Mouse (Mus musculus) neural tube, embryonic 13.5 days (tissue): ENCODE data around the gene Pias3. TPM values are rescaled to one million over a fixed set of nuclear protein-coding genes. Genes with fewer than 3 reads are reported as not detected.
"Not testable (repeated sequence)": the region's sequence is repeated elsewhere in the genome, so short reads cannot be mapped to it uniquely, and the experiment has no call there.

Source experiments
- ATAC-seq: fragments of 200-750 bp; cut with Nextera tagmentation; 2 replicates; pipeline ENCODE4 v1.8.0; 2017; ENCODE audit warnings: low read depth, mild to moderate bottlenecking, moderate TSS enrichment, moderate library complexity
- H3K27ac ChIP-seq: fragments of 300-500 bp; sonication (generic); replicated peaks from 2 replicates; pipeline ENCODE4 v1.5.1; 2015; ENCODE audit warnings: moderate library complexity, mild to moderate bottlenecking, inconsistent platforms
- H3K27me3 ChIP-seq: fragments of 300-500 bp; sonication (generic); 2 replicates; pipeline ENCODE4 v1.6.1; 2015; ENCODE audit warnings: mild to moderate bottlenecking, inconsistent platforms
- H3K36me3 ChIP-seq: fragments of 300-500 bp; sonication (generic); 2 replicates; pipeline ENCODE4 v1.6.1; 2015; ENCODE audit warnings: mild to moderate bottlenecking, inconsistent platforms
- H3K4me1 ChIP-seq: fragments of 300-500 bp; sonication (generic); replicated peaks from 2 replicates; pipeline ENCODE4 v1.6.1; 2015; ENCODE audit warnings: inconsistent platforms
- H3K4me2 ChIP-seq: fragments of 300-500 bp; sonication (generic); 2 replicates; pipeline ENCODE4 v1.6.1; 2015; ENCODE audit warnings: inconsistent platforms, mild to moderate bottlenecking, moderate library complexity
- H3K4me3 ChIP-seq: fragments of 300-500 bp; sonication (generic); 2 replicates; pipeline ENCODE4 v1.5.1; 2015; ENCODE audit warnings: mild to moderate bottlenecking, inconsistent platforms
- H3K9ac ChIP-seq: fragments of 300-500 bp; sonication (generic); 2 replicates; pipeline ENCODE4 v1.6.1; 2015; ENCODE audit warnings: moderate library complexity, mild to moderate bottlenecking, inconsistent platforms
- H3K9me3 ChIP-seq: fragments of 300-500 bp; sonication (generic); 2 replicates; pipeline ENCODE4 v1.6.1; 2016; ENCODE audit warnings: inconsistent platforms
- WGBS: fragments of 180-500 bp; shearing (Covaris S2); methylation state at CpG from one replicate; pipeline ENCODE4 v1.1.7; 2015; 5-methylcytosine and 5-hydroxymethylcytosine counted together
- polyA plus RNA-seq: library from polyadenylated mRNA; unstranded; fragments of >200 nt; fragmentation: Nextera tagmentation; extraction: Ambion mirVana; gene quantifications from 2 replicates; pipeline ENCODE4 v1.2.1, GENCODE M21; 2015

Pias3 gene
- polyA plus RNA-seq, 1 experiment from 2014 or later: 34.6 TPM

GRCm38 (mm10) chr3:96673514-96673913, 22.7 kb upstream of the Pias3 start:
- H3K4me1 ChIP-seq: peaks cover 10% of the 10 kb centered on the region; the same call in 1 of the 2 replicates
- no peak overlapping the region for H3K9ac ChIP-seq
- H3K4me2 ChIP-seq: no peak overlapping the region
- H3K27ac ChIP-seq: no peak overlapping the region
- no peaks in the 10 kb centered on the region for H3K9me3 ChIP-seq
- H3K36me3 ChIP-seq: no peaks in the 10 kb centered on the region
- no peak for ATAC-seq
- H3K4me3 ChIP-seq: no peak overlapping the region
- peaks cover 18% of the 10 kb centered on the region for H3K27me3 ChIP-seq
- whole genome bisulfite sequencing: 71% methylated on average over 4 of the region's 4 CpGs

DNA sequence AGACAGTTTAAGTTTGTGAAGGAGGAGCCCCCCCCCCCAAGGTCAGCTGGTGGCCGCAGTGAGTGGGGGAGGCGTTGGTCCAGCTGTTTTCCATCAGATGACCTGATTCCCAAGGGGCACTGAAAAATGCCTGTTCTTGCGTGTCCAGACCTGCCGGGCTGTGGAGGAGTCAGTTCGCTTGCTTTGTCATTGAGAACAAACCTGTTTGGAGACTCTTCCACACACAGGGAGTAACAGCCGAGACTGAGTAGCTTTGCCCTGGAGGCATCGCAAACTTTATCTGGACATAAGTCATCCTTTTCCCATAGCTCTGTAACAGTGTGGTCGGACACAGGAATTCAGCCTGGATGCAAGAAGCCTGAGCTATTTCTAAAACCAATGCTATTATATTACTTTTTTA, 21.7 kb upstream of the Pias3 start:
- Histone ChIP-seq H3K36me3 (no peaks in the 10 kb centered on the region), H3K9me3 (no peaks in the 10 kb centered on the region), H3K4me2 (no peak overlapping the region), H3K4me3 (no peak overlapping the region), H3K27ac (no peak overlapping the region), H3K9ac (no peak overlapping the region), H3K27me3 (peaks cover 25% of the 10 kb centered on the region), H3K4me1 (peaks cover 10% of the 10 kb centered on the region; the same call in 1 of the 2 replicates)
- ATAC-seq: no peak
- WGBS: 52% methylated on average over 8 of the region's 8 CpGs

DNA sequence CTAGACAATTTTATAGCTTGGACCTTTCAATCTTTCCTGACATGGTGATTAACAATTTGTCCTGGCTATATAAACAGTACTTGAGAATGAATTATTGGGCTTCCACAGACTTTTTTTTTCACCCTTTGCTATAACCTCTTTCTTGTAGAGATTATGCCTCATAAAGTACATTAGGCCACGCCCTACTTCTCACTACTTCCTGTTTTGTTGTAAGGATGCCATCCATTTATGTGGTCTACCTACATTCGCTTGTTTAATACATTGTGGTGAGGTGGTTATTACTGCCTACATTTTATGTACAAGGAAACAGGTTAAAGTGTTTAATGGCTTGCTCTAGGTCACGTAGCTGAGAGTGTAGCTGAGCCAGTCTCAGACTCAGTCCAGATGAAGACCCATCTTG, 21.0 kb upstream of the Pias3 start:
- H3K27ac ChIP-seq: no peak overlapping the region
- H3K4me2 ChIP-seq: no peak overlapping the region
- no peak for ATAC-seq
- peaks cover 7% of the 10 kb centered on the region; the same call in 1 of the 2 replicates for H3K4me1 ChIP-seq
- H3K4me3 ChIP-seq: no peak overlapping the region
- H3K27me3 ChIP-seq: peaks cover 26% of the 10 kb centered on the region
- no peaks in the 10 kb centered on the region for H3K36me3 ChIP-seq
- 73% methylated on average over 3 of the region's 3 CpGs for WGBS
- no peaks in the 10 kb centered on the region for H3K9me3 ChIP-seq
- no peak overlapping the region for H3K9ac ChIP-seq

GRCm38 (mm10) chr3:96675690-96676089, 20.5 kb upstream of the Pias3 start:
- Histone ChIP-seq H3K9ac (no peak overlapping the region), H3K9me3 (no peaks in the 10 kb centered on the region), H3K4me2 (no peak overlapping the region)

GRCm38 (mm10) chr3:96678456-96678855, 17.7 kb upstream of the Pias3 start:
- H3K9ac ChIP-seq: no peak overlapping the region
- H3K9me3 ChIP-seq: no peaks in the 10 kb centered on the region
- H3K27me3 ChIP-seq: peaks cover 23% of the 10 kb centered on the region
- H3K4me3 ChIP-seq: no peak overlapping the region
- no peak overlapping the region for H3K4me2 ChIP-seq
- no peak overlapping the region for H3K27ac ChIP-seq
- H3K4me1 ChIP-seq: no peaks in the 10 kb centered on the region
- WGBS: 64% methylated on average over 7 of the region's 7 CpGs
- no peaks in the 10 kb centered on the region for H3K36me3 ChIP-seq
- ATAC-seq: no peak

More at GRCm38 (mm10) chr3:96675690-96676089, 20.5 kb upstream of the Pias3 start:
- Histone ChIP-seq H3K4me3 (no peak overlapping the region), H3K27ac (no peak overlapping the region), H3K36me3 (no peaks in the 10 kb centered on the region), H3K27me3 (peaks cover 22% of the 10 kb centered on the region), H3K4me1 (0 out of 2 replicates have a peak, but pooled peaks cover 2% of the 10 kb centered on the region)
- no peak for ATAC-seq
- 25% methylated on average over 3 of the region's 3 CpGs for WGBS

- no peak for ATAC-seq
- WGBS: 24% methylated on average over 5 of the region's 5 CpGs
- no peak overlapping the region for H3K4me2 ChIP-seq
These were observed 17.0 kb upstream of the Pias3 start for GRCm38 (mm10) chr3:96679159-96679674.

DNA sequence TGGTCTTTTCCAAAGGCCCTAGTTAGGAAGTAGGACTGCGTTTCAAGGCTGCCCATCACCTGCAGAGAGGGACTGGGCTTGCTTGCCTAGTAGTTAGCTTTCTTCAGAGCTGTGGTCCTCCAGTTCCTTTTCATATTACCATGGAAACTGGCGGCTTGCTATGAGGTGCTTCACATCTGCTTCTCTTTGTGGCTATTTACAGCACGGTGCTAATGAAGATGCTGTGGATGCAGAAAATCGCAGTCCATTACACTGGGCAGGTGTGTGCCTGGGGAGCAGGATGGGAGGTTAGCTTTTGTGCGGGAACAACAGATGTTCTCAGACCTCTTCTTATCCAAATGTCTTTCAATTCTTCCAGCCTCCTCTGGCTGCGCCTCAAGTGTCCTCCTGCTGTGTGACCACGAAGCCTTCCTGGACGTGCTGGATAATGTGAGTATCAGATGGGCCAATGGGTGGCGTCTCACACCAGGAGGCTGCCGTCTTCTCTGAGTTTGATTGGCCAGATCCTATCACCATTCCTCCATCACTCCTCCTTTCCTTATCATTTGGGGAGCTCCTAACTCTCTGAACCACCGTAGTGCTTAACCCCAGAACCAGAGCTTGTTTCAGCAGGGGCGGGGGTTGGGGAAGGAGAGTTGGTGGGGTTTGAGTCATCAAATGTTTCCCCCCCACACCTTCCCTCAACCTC, 15.8 kb upstream of the Pias3 start:
- H3K27ac ChIP-seq: no peak overlapping the region
- ATAC-seq: 0 out of 2 replicates have a peak, but pooled peaks have one; percentile 40
- H3K9ac ChIP-seq: no peak overlapping the region
- 17% methylated on average over 12 of the region's 12 CpGs for WGBS
- no peak overlapping the region for H3K4me3 ChIP-seq
- H3K4me2 ChIP-seq: no peak overlapping the region
- no peaks in the 10 kb centered on the region for H3K36me3 ChIP-seq
- H3K4me1 ChIP-seq: peaks cover 9% of the 10 kb centered on the region; the same call in 1 of the 2 replicates
- no peaks in the 10 kb centered on the region for H3K9me3 ChIP-seq
- peaks cover 42% of the 10 kb centered on the region for H3K27me3 ChIP-seq

More at GRCm38 (mm10) chr3:96679159-96679674, 17.0 kb upstream of the Pias3 start:
- Histone ChIP-seq H3K27me3 (peaks cover 31% of the 10 kb centered on the region), H3K9ac (no peak overlapping the region), H3K4me1 (no peaks in the 10 kb centered on the region), H3K36me3 (no peaks in the 10 kb centered on the region), H3K4me3 (no peak overlapping the region), H3K9me3 (no peaks in the 10 kb centered on the region), H3K27ac (no peak overlapping the region)

DNA sequence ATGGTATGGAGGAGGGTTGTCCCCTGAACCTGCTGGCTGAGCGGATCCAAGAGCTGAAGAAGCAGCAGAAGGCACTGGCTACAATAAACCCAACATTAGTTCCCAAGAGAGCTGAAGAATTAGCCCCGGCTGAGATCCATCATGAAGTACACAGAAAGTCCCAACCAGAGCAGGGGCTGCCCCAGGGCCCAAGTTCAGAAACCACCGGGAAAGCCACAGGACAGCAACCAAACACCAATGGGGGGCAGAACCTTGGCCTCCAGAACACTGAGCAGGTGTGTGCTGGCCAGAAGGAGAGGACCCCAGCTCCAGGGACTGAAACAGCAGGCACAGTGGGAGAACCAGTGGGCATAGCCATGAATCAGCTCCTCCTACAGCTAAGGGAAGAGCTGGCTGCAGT, 12.7 kb upstream of the Pias3 start:
- WGBS: 85% methylated on average over 3 of the region's 3 CpGs
- H3K4me1 ChIP-seq: peaks cover 9% of the 10 kb centered on the region; the same call in 1 of the 2 replicates

DNA sequence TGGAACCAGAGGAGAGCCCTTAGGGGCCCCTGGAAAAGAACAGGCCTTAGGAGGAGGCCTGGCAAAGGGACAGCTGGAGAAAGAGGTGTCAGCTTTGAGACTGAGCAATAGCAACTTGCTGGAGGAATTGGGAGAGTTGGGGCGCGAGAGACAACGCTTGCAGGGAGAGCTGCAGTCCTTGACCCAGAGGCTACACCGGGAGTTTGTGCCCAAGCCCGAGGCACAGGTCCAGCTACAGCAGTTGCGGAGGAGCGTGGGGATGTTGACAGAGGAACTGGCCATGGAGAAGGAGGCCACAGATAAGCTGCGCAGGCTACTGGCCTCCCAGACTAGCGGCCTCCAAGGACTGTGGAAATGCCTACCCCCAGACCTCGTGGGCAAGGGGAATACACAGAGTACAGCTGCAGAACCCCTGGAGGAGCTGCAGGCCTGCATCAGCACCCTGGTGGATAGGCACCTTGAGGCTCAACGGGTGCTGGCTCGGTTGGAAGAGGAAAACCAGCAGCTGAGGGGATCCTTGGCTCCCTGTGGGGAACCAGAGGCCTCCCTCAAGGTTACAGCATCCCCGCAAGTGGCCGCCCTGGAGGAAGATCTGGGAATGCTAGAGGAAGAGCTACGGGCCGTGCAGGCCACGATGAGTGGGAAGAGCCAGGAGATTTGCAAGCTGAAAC, 11.9 kb upstream of the Pias3 start:
- peaks cover 39% of the 10 kb centered on the region for H3K27me3 ChIP-seq
- H3K4me2 ChIP-seq: peak overlapping the region; percentile 51
- H3K27ac ChIP-seq: no peak overlapping the region
- peak overlapping the region; percentile 38; the same call in 1 of the 2 replicates for H3K9ac ChIP-seq
- H3K4me3 ChIP-seq: peak overlapping the region; percentile 24
- no peaks in the 10 kb centered on the region for H3K36me3 ChIP-seq
- peaks cover 9% of the 10 kb centered on the region; the same call in 1 of the 2 replicates for H3K4me1 ChIP-seq
- 59% methylated on average over 17 of the region's 17 CpGs for WGBS
- no peaks in the 10 kb centered on the region for H3K9me3 ChIP-seq
- ATAC-seq: no peak

More for the DNA sequence above, 12.7 kb upstream of the Pias3 start:
- no peak overlapping the region for H3K27ac ChIP-seq
- no peaks in the 10 kb centered on the region for H3K36me3 ChIP-seq
- no peak overlapping the region for H3K4me2 ChIP-seq
- H3K27me3 ChIP-seq: peaks cover 46% of the 10 kb centered on the region
- H3K4me3 ChIP-seq: no peak overlapping the region
- no peak overlapping the region for H3K9ac ChIP-seq
- ATAC-seq: no peak
- H3K9me3 ChIP-seq: no peaks in the 10 kb centered on the region

GRCm38 (mm10) chr3:96684822-96685156, 11.4 kb upstream of the Pias3 start:
- ATAC-seq: no peak
- Histone ChIP-seq H3K27me3 (peaks cover 37% of the 10 kb centered on the region), H3K4me3 (peak overlapping the region; percentile 24), H3K9me3 (no peaks in the 10 kb centered on the region), H3K4me1 (peaks cover 9% of the 10 kb centered on the region; the same call in 1 of the 2 replicates), H3K9ac (peak overlapping the region; percentile 38; the same call in 1 of the 2 replicates), H3K4me2 (peak overlapping the region; percentile 51), H3K27ac (no peak overlapping the region), H3K36me3 (no peaks in the 10 kb centered on the region)
- WGBS: 41% methylated on average over 28 of the region's 28 CpGs

- WGBS: 95% methylated on average over 5 of the region's 5 CpGs
- peaks cover 36% of the 10 kb centered on the region for H3K27me3 ChIP-seq
- not testable (repeated sequence) for H3K4me3 ChIP-seq, H3K9ac ChIP-seq, H3K36me3 ChIP-seq, H3K9me3 ChIP-seq, H3K4me2 ChIP-seq, ATAC-seq, H3K27ac ChIP-seq
- peaks cover 11% of the 10 kb centered on the region; the same call in 1 of the 2 replicates for H3K4me1 ChIP-seq
These were observed 10.1 kb upstream of the Pias3 start for GRCm38 (mm10) chr3:96686057-96686456.

DNA sequence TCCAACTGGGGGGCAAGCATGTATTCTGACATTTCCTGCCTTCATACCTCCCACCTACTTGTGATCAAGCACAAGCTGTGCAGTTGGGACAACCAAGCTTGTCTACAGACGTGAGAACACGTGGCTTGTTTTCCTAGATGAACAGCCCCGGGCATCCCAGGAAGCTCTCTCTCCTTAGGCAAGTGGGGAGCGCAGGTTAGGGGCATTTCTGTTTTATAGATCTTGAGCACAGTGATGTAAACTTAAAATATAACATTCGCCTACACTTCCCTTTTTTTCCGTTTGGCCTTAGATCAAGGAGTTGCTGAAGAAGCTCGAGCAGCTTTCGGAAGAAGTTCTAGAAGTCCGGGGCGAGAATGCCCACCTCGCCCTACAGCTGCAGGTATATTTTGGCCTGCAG, 7.3 kb upstream of the Pias3 start:
- Histone ChIP-seq H3K27ac (no peak overlapping the region), H3K4me1 (peaks cover 11% of the 10 kb centered on the region; the same call in 1 of the 2 replicates), H3K36me3 (no peaks in the 10 kb centered on the region), H3K4me3 (no peak overlapping the region), H3K9ac (no peak overlapping the region), H3K9me3 (no peaks in the 10 kb centered on the region), H3K4me2 (no peak overlapping the region), H3K27me3 (peaks cover 21% of the 10 kb centered on the region)
- ATAC-seq: no peak
- 85% methylated on average over 11 of the region's 11 CpGs for WGBS
